Mouse (Mus musculus) limb, embryonic 13.5 days (tissue): ENCODE data around the gene Gpr101. TPM values are rescaled to one million over a fixed set of nuclear protein-coding genes. Genes with fewer than 3 reads are reported as not detected.

Source experiments
- ATAC-seq: fragments of 200-750 bp; cut with Nextera tagmentation; 2 replicates; pipeline ENCODE4 v1.8.0; 2017; ENCODE audit warnings: low read depth, moderate number of reproducible peaks, moderate TSS enrichment; ENCODE audit not compliant: low FRiP score
- H3K27ac ChIP-seq: fragments of 300-500 bp; sonication (generic); 2 replicates; pipeline ENCODE4 v1.5.1; 2015; ENCODE audit warnings: inconsistent platforms, mild to moderate bottlenecking, moderate library complexity
- H3K27me3 ChIP-seq: fragments of 300-500 bp; sonication (generic); 2 replicates; pipeline ENCODE4 v1.6.1; 2015; ENCODE audit warnings: mild to moderate bottlenecking, inconsistent platforms
- H3K36me3 ChIP-seq: fragments of 300-500 bp; sonication (generic); 2 replicates; pipeline ENCODE4 v1.6.1; 2015; ENCODE audit warnings: inconsistent platforms, mild to moderate bottlenecking, moderate library complexity
- H3K4me1 ChIP-seq: fragments of 300-500 bp; sonication (generic); 2 replicates; pipeline ENCODE4 v1.6.1; 2015; ENCODE audit warnings: inconsistent platforms
- H3K4me2 ChIP-seq: fragments of 300-500 bp; sonication (generic); replicated peaks from 2 replicates; pipeline ENCODE4 v1.6.1; 2015; ENCODE audit warnings: inconsistent platforms, mild to moderate bottlenecking, moderate library complexity
- H3K4me3 ChIP-seq: fragments of 300-500 bp; sonication (generic); 2 replicates; pipeline ENCODE4 v1.5.1; 2015; ENCODE audit warnings: moderate library complexity, mild to moderate bottlenecking, inconsistent platforms
- H3K9ac ChIP-seq: fragments of 300-500 bp; sonication (generic); 2 replicates; pipeline ENCODE4 v1.6.1; 2015; ENCODE audit warnings: mild to moderate bottlenecking, inconsistent platforms
- H3K9me3 ChIP-seq: fragments of 300-500 bp; sonication (generic); 2 replicates; pipeline ENCODE4 v1.6.1; 2016; ENCODE audit warnings: inconsistent platforms
- WGBS: fragments of 180-500 bp; shearing (Covaris S2); methylation state at CpG from one replicate; pipeline ENCODE4 v1.1.7; 2015; 5-methylcytosine and 5-hydroxymethylcytosine counted together
- polyA plus RNA-seq: library from polyadenylated mRNA; unstranded; fragments of >200 nt; fragmentation: Nextera tagmentation; extraction: Ambion mirVana; gene quantifications from 2 replicates; pipeline ENCODE4 v1.2.1, GENCODE M21; 2015

Gpr101 gene
- not detected in 2 replicates for polyA plus RNA-seq

GRCm38 (mm10) chrX:57503634-57504033 lies at the start of gene Gpr101:
Gene Gpr101 (minus strand): TSS chrX:57503757.
- H3K27me3 ChIP-seq: peaks cover 59% of the 10 kb centered on the region
- ATAC-seq: no peak; the same call in 1 of the 2 replicates

GRCm38 (mm10) chrX:57521117-57522095 lies 17.8 kb upstream of the Gpr101 start:
- no peak for ATAC-seq
- Histone ChIP-seq H3K27me3 (peaks cover 14% of the 10 kb centered on the region; the same call in 1 of the 2 replicates), H3K4me1 (no peaks in the 10 kb centered on the region), H3K4me3 (peak overlapping the region; percentile 12; the same call in 1 of the 2 replicates), H3K9me3 (no peaks in the 10 kb centered on the region), H3K9ac (no peak overlapping the region), H3K4me2 (peak overlapping the region; percentile 41), H3K36me3 (no peaks in the 10 kb centered on the region), H3K27ac (no peak overlapping the region)
- WGBS: 34% methylated on average over 28 of the region's 28 CpGs

More at GRCm38 (mm10) chrX:57503634-57504033, at the start of gene Gpr101:
- H3K4me3 ChIP-seq: peak within 1 kb of the TSS; percentile 36
- no peaks in the 10 kb centered on the region for H3K9me3 ChIP-seq
- H3K36me3 ChIP-seq: no peaks in the 10 kb centered on the region
- peak within 1 kb of the TSS; percentile 43; the same call in 1 of the 2 replicates for H3K9ac ChIP-seq
- no peaks in the 10 kb centered on the region for H3K4me1 ChIP-seq
- WGBS: 10% methylated on average over 21 of the region's 28 CpGs
- no peak within 1 kb of the TSS for H3K27ac ChIP-seq
- H3K4me2 ChIP-seq: peak within 1 kb of the TSS; percentile 66

GRCm38 (mm10) chrX:57506247-57506646 lies 2.7 kb upstream of the Gpr101 start:
- H3K9me3 ChIP-seq: no peaks in the 10 kb centered on the region
- H3K27me3 ChIP-seq: peaks cover 46% of the 10 kb centered on the region
- H3K4me3 ChIP-seq: no peak overlapping the region
- H3K36me3 ChIP-seq: no peaks in the 10 kb centered on the region
- WGBS: 93% methylated on average over 1 of the region's 1 CpGs
- no peak overlapping the region for H3K27ac ChIP-seq
- no peak for ATAC-seq
- no peaks in the 10 kb centered on the region for H3K4me1 ChIP-seq
- H3K4me2 ChIP-seq: no peak overlapping the region
- no peak overlapping the region for H3K9ac ChIP-seq

Other genes with a start within 250 kb of the Gpr101 start
- 8.1 and 9.6 TPM in 2 replicates for gene Arhgef6, start 165.0 kb downstream of the Gpr101 start, polyA plus RNA-seq
- 164 and 168 TPM in 2 replicates for gene Rbmx, start 110.7 kb downstream of the Gpr101 start, polyA plus RNA-seq
- not detected in 2 replicates for gene Gm364, start 94.6 kb downstream of the Gpr101 start, polyA plus RNA-seq